Mouse (Mus musculus) left cerebral cortex, postnatal 14 days (tissue): ENCODE data around the gene Cavin1. TPM values are rescaled to one million over a fixed set of nuclear protein-coding genes. Genes with fewer than 3 reads are reported as not detected.

Experiments used
- DNase-seq, 2 experiments: peaks; one replicate each; pipeline ENCODE4 v3.0.0; 2021 to 2022; ENCODE audit warnings: low spot score in 2 of 2, mixed read lengths in 1 of 2
- intact Hi-C: fragments of 180-260 bp; cut with DNase I; formaldehyde crosslinking; loops from one replicate; pipeline ENCODE4 v1.15.1; 2025
- total RNA-seq, 2 experiments: library from RNA; stranded (reverse); gene quantifications; 2 replicates each; pipeline ENCODE4 v1.2.3; 2021

The Cavin1 gene
- total RNA-seq, 2 experiments from 2014 or later = 19.8 to 23.2 TPM

- DNase-seq = no peak
- intact Hi-C loops = no loop called here
These were observed 39.3 kb downstream of the Cavin1 start for GRCm38 (mm10) chr11:100931254-100931921.

- intact Hi-C loops = no loop called here
- no peak for DNase-seq
These were observed 40.1 kb downstream of the Cavin1 start for GRCm38 (mm10) chr11:100930611-100931010.

DNA sequence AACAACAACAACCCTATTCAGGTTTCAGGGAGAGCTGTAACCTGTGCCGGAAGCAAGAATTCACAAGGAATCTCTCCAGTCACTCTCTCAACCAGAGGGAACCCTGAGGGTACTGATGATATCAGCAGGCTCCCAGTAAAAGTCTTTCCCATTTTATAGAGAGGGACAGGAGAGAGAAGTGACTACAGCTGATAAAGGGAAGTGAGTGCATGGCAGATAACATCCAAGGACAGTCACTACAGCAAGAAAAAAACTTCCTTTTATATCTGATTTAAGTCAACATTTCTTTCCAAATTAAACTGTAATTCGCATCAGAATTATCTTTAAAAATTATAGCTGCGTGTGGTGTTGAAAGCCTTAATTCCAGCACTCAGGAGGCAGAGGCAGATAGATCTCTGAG, 43.3 kb downstream of the Cavin1 start:
- intact Hi-C loops = no loop called here
- DNase-seq = no peak

DNA sequence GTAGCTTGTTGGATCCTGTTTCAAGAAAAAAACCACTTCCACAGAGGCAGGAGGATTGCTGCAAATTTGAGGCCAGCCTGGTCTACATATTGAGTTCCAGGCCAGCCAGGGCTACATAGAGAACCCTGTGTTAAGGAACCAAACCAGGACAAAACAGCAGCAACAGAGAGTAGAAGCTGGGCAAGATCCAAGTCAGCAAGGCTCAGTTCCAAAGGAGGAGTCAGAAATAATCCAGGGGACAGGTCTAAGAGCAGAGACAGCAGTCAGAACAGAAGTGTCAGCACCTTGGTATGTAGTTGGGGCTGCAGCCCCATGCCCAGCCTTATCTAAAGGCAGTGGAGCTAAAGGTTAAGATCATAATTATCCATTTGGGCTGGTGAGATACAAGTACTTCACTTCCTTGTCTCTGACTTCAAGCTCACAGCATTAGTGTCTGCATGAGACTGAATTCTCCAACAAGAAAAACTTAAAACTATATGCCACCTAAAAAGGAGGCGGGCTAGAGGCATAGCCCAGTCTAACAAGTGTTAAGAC, 46.2 kb downstream of the Cavin1 start:
- intact Hi-C loops = no loop called here
- no peak for DNase-seq

DNA sequence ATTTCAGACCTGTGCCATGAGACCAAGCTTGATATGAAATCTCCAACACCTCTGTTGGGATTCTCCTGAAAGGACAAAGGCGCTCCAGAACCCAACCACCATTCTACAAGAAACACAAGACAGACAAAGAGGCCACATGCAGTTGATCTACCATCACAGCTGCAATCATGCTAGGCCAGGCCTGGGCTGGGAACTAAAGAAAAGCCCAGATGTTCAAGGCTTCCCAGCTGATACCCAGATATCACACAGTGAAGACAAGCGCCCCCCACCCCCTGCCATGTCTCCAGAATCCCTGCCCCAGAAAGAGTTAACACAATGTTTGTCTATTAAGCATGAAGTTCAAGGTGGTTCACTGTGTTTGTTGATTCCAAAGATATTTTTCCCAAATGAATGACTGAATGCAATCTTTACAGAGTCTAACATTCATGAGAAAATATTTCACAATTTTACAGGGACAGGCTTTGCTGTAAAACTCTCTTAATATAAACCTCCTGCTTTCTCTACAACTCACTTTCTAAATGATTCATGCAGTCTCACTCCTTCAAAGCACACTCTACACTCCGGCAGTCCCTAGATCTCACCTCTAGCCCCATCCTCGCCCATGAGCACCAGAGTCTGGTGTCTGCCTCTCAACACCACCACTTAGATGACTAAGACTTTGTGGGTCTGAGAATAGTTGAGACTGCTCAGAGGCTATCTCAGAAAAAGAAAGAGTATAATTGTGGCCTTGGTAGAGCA, 49.6 kb downstream of the Cavin1 start:
- intact Hi-C loops = no loop called here
- DNase-seq = no peak

DNA sequence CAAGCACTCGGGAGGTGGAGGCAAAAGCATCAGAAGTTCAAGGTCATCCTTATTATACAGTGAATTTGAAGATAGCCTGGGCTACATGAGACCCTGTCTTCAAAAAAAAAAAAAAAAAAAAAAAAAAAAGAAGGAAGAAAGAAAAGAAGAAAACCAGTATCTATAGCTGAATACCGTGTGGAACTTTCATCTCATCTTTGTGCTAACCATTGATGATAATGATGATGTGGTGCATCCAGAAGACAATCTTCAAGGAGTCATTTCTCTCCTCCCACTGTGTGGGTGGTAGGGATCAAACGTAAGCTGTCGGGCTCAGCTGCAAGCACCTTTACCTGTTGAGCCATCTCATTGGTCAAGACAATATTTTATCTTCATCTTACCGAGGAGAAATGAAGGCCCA, 52.7 kb downstream of the Cavin1 start:
- no peak for DNase-seq
- intact Hi-C loops = no loop called here

DNA sequence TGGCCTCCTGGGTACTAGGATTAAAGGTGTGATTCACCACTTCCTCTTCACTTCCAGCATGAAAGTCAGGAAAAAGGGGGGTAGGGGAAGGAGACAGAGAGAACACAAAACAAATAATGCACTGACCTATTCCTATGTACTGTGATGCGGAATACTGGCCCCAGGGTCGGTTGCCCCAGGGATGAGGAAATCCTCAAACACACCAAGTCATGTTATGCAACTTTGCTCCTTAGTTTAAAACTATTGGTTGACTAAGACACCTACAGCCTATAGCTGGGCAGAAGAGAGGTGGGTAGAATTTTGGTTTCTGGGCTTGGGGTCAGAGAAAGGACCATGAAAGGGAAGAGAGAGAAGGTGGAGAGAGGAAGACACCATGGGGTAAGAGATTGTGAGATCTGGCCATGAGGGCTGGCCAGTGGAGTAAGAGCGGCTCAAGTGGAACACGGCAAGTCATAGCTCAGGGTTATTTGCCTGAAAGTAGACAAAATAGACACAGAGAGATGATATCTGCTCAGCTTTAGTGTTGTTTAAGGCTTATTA, 54.2 kb downstream of the Cavin1 start:
- DNase-seq = no peak
- intact Hi-C loops = no loop called here

- intact Hi-C loops = no loop called here
- DNase-seq = no peak
These were observed 55.6 kb downstream of the Cavin1 start for GRCm38 (mm10) chr11:100915063-100915462.

GRCm38 (mm10) chr11:100914415-100914814, 56.3 kb downstream of the Cavin1 start:
- DNase-seq = no peak
- intact Hi-C loops = no loop called here

DNA sequence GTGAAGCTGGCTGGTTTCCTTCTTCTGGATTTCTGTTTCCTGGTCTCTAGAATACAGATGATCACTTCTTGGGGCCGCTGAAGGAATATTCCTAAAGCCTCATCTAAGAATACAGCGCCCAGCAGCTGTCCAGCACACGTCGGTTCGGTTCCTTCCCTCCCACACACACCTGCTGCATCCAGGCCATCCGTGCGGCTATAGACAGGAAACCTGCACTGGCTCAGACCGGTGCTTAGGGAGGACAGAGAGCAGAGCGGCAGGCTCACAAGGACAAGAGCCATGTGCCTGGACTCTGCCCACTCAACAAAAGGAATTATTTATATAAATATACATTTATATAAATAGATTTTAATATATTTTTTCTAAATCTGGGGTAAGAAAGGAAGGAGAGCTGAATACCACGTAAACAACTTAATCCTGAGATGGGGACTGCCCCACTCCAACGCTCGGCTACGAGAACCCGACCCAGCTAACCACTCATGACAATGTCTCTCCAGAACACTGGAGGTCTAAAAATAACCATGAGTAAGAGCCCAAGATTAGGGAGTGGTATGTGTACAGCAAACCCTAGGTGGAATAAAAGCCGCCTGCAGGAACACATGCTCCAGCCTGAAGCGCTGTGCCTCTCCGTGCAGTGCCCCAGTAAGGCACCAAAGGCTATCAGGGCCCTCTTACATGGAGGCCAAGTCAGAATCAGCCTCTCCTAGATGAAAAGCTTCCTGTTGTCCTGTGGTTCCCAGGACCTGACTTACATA, 58.1 kb downstream of the Cavin1 start:
- no peak for DNase-seq
- intact Hi-C loops = no loop called here

DNA sequence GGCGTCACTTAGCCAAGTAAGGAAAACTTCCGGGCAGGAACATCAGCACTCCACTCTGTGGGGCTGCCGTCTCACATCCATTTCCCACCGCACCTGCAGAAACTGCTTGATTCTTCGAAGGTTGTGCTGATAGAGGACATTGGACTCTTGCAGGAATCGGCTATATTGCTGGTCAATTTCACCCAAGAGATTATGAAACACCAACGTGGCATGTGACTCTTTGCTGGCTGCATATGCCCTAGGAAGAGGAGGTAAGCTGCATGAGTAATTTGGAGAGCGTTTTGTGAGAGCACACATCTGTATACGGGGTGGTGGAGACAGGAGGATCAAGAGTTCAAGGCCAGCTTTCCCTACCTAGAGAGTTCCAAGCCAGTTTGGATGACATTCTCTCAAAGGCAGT, 62.1 kb downstream of the Cavin1 start:
- no peak for DNase-seq
- intact Hi-C loops = no loop called here

DNA sequence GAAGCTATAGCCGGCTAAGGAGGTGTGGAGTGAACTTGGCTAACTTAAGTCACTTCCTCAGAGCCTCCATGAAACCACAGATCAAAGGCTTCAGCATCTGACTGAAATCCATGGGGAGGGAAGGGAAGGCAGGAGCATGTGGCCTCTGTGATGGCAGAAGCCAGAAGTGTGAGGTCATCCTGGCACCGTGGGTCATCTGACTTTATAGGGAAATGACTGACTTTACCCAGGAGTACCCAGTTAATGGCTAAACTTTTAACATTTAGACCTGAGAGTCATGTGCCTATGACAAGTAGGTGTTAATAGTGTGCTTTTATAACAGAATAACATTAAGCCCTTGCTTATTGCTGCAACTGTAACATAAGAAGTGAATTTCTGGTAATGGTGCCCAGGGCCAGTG, 62.6 kb downstream of the Cavin1 start:
- DNase-seq = no peak
- intact Hi-C loops = no loop called here

DNA sequence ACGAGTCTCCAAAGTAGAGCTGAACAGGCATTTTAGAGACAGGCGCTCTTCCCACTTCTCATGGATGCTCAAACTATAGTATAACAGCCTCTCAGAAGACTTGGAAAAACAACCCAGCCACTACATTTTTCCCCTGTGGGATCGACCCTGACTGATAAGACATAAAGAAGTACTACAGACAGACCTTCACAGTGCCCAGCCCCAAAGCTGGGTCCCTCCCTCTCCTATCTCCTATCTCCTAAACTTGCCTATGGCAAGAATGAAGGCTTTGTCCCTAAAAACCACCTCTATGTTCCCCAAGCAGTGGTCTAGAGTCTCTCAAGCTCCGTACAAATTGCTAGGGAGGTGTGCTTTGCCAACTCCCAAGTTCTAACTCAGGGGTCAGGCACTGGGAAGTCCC, 63.8 kb downstream of the Cavin1 start:
- no peak for DNase-seq
- intact Hi-C loops = no loop called here

Other genes with a start within 250 kb of the Cavin1 start
- 100 to 1,000 TPM; 159 to 161 TPM for gene Rab5c, start 232.7 kb downstream of the Cavin1 start, total RNA-seq
- gene Kcnh4, start 210.9 kb downstream of the Cavin1 start, total RNA-seq = 10 to 100 TPM; 10.1 to 13.7 TPM
- not detected for gene Hcrt, start 208.0 kb downstream of the Cavin1 start, total RNA-seq
- 1 to 10 TPM; 5.3 to 6.5 TPM for gene Ghdc, start 199.9 kb downstream of the Cavin1 start, total RNA-seq
- gene Stat5b, start 120.2 kb downstream of the Cavin1 start, total RNA-seq = 10 to 100 TPM; 14.6 to 19.9 TPM
- gene Stat5a, start 111.5 kb downstream of the Cavin1 start, total RNA-seq = 1 to 10 TPM; 2.5 to 2.6 TPM
- 10 to 100 TPM; 32.9 to 34.2 TPM for gene Stat3, start 31.3 kb downstream of the Cavin1 start, total RNA-seq
- gene Atp6v0a1, start 38.6 kb upstream of the Cavin1 start, total RNA-seq = 100 to 1,000 TPM; 489 to 499 TPM
- gene Naglu, start 99.1 kb upstream of the Cavin1 start, total RNA-seq = 10 to 100 TPM in 1 of 2 experiments, 1 to 10 TPM in 1; 7.3 to 11.9 TPM
- 1 to 10 TPM in 1 of 2 experiments, under 1 TPM in 1; 0.42 to 1.1 TPM for gene Hsd17b1, start 107.5 kb upstream of the Cavin1 start, total RNA-seq
- 10 to 100 TPM; 31.1 to 32.0 TPM for gene Coasy, start 111.7 kb upstream of the Cavin1 start, total RNA-seq
- gene Mlx, start 116.4 kb upstream of the Cavin1 start, total RNA-seq = 10 to 100 TPM; 44.9 to 49.9 TPM
- 1 to 10 TPM; 3.7 to 4.0 TPM for gene Psmc3ip, start 124.5 kb upstream of the Cavin1 start, total RNA-seq
- 10 to 100 TPM; 53.9 to 58.8 TPM for gene Retreg3, start 149.0 kb upstream of the Cavin1 start, total RNA-seq
- 10 to 100 TPM; 52.1 to 52.7 TPM for gene Tubg1, start 149.1 kb upstream of the Cavin1 start, total RNA-seq
- 10 to 100 TPM; 49.0 to 49.5 TPM for gene Tubg2, start 185.0 kb upstream of the Cavin1 start, total RNA-seq
- 100 to 1,000 TPM; 124 to 128 TPM for gene Cntnap1, start 199.6 kb upstream of the Cavin1 start, total RNA-seq
- 10 to 100 TPM in 1 of 2 experiments, 1 to 10 TPM in 1; 7.7 to 10.2 TPM for gene Plekhh3, start 200.5 kb upstream of the Cavin1 start, total RNA-seq
- gene Ccr10, start 204.6 kb upstream of the Cavin1 start, total RNA-seq = under 1 TPM; 0.19 to 0.26 TPM